Mouse (Mus musculus) neural tube, embryonic 12.5 days (tissue): ENCODE data around the gene Zfp1. TPM values are rescaled to one million over a fixed set of nuclear protein-coding genes. Genes with fewer than 3 reads are reported as not detected.

ENCODE experiments used
- ATAC-seq: fragments of 200-750 bp; cut with Nextera tagmentation; 2 replicates; pipeline ENCODE4 v1.8.0; 2017; ENCODE audit warnings: low read depth, mild to moderate bottlenecking, moderate TSS enrichment, moderate library complexity; ENCODE audit not compliant: low FRiP score
- H3K27ac ChIP-seq: fragments of 300-500 bp; sonication (generic); 2 replicates; pipeline ENCODE4 v1.5.1; 2016
- H3K27me3 ChIP-seq: fragments of 300-500 bp; sonication (generic); replicated peaks from 2 replicates; pipeline ENCODE4 v1.6.1; 2016; ENCODE audit warnings: mild to moderate bottlenecking
- H3K36me3 ChIP-seq: fragments of 300-500 bp; sonication (generic); 2 replicates; pipeline ENCODE4 v1.6.1; 2016; ENCODE audit warnings: mild to moderate bottlenecking
- H3K4me1 ChIP-seq: fragments of 300-500 bp; sonication (generic); 2 replicates; pipeline ENCODE4 v1.6.1; 2016
- H3K4me2 ChIP-seq: fragments of 300-500 bp; sonication (generic); replicated peaks from 2 replicates; pipeline ENCODE4 v1.6.1; 2016; ENCODE audit warnings: mild to moderate bottlenecking
- H3K4me3 ChIP-seq: fragments of 300-500 bp; sonication (generic); 2 replicates; pipeline ENCODE4 v1.5.1; 2016
- H3K9ac ChIP-seq: fragments of 300-500 bp; sonication (generic); 2 replicates; pipeline ENCODE4 v1.6.1; 2016; ENCODE audit warnings: mild to moderate bottlenecking
- H3K9me3 ChIP-seq: fragments of 300-500 bp; sonication (generic); 2 replicates; pipeline ENCODE4 v1.6.1; 2016; ENCODE audit warnings: mild to moderate bottlenecking
- WGBS: fragments of 180-500 bp; shearing (Covaris S2); methylation state at CpG from one replicate; pipeline ENCODE4 v1.1.7; 2016; 5-methylcytosine and 5-hydroxymethylcytosine counted together
- polyA plus RNA-seq: library from polyadenylated mRNA; unstranded; fragments of >200 nt; fragmentation: Nextera tagmentation; extraction: Ambion mirVana; gene quantifications from 2 replicates; pipeline ENCODE4 v1.2.1, GENCODE M21; 2016

Gene Zfp1
- polyA plus RNA-seq, 1 experiment from 2014 or later, result 25.4 TPM

- Histone ChIP-seq H3K9me3 (no peaks in the 10 kb centered on the region), H3K27ac (no peak overlapping the region), H3K27me3 (0 out of 2 replicates have a peak, but pooled peaks cover 2% of the 10 kb centered on the region), H3K9ac (no peak overlapping the region), H3K4me1 (no peaks in the 10 kb centered on the region), H3K4me2 (no peak overlapping the region), H3K4me3 (no peak overlapping the region), H3K36me3 (no peaks in the 10 kb centered on the region)
- no peak for ATAC-seq
- 38% methylated on average over 9 of the region's 9 CpGs for WGBS
Measured at GRCm38 (mm10) chr8:111682521-111682920, 39.3 kb downstream of the Zfp1 start.

- Histone ChIP-seq H3K27ac (no peak overlapping the region), H3K9ac (no peak overlapping the region), H3K4me1 (no peaks in the 10 kb centered on the region), H3K27me3 (0 out of 2 replicates have a peak, but pooled peaks cover 2% of the 10 kb centered on the region), H3K4me3 (no peak overlapping the region), H3K36me3 (no peaks in the 10 kb centered on the region), H3K4me2 (no peak overlapping the region), H3K9me3 (no peaks in the 10 kb centered on the region)
- ATAC-seq, result no peak
- 80% methylated on average over 13 of the region's 13 CpGs for WGBS
Measured at GRCm38 (mm10) chr8:111686881-111687280, 43.7 kb downstream of the Zfp1 start.

- 85% methylated on average over 2 of the region's 2 CpGs for WGBS
- no peaks in the 10 kb centered on the region for H3K4me1 ChIP-seq
- no peak within 1 kb of the TSS for H3K9ac ChIP-seq
- H3K9me3 ChIP-seq, result no peaks in the 10 kb centered on the region
- no peaks in the 10 kb centered on the region for H3K36me3 ChIP-seq
- 0 out of 2 replicates have a peak, but pooled peaks cover 2% of the 10 kb centered on the region for H3K27me3 ChIP-seq
- no peak within 1 kb of the TSS for H3K4me3 ChIP-seq
- no peak within 1 kb of the TSS for H3K27ac ChIP-seq
- ATAC-seq, result no peak
- H3K4me2 ChIP-seq, result no peak within 1 kb of the TSS
Measured at GRCm38 (mm10) chr8:111690960-111691445, 47.8 kb downstream of the Zfp1 start, which contains the start of gene Ctrb1. Ctrb1 (minus strand) TSS chr8:111691010.

- 61% methylated on average over 6 of the region's 6 CpGs for WGBS
Measured at GRCm38 (mm10) chr8:111693261-111693741, 50.1 kb downstream of the Zfp1 start.

GRCm38 (mm10) chr8:111695441-111695840 is 52.2 kb downstream of the Zfp1 start:
- Histone ChIP-seq H3K9ac (no peak overlapping the region), H3K27ac (no peak overlapping the region), H3K27me3 (no peaks in the 10 kb centered on the region), H3K36me3 (no peaks in the 10 kb centered on the region), H3K4me3 (no peak overlapping the region), H3K4me1 (no peaks in the 10 kb centered on the region), H3K9me3 (no peaks in the 10 kb centered on the region), H3K4me2 (no peak overlapping the region)
- ATAC-seq, result no peak
- WGBS, result 65% methylated on average over 7 of the region's 7 CpGs

More at GRCm38 (mm10) chr8:111693261-111693741, 50.1 kb downstream of the Zfp1 start:
- Histone ChIP-seq H3K36me3 (no peaks in the 10 kb centered on the region), H3K4me3 (no peak overlapping the region), H3K27me3 (no peaks in the 10 kb centered on the region), H3K27ac (no peak overlapping the region), H3K4me2 (no peak overlapping the region), H3K9ac (no peak overlapping the region), H3K4me1 (no peaks in the 10 kb centered on the region), H3K9me3 (no peaks in the 10 kb centered on the region)
- ATAC-seq, result no peak

GRCm38 (mm10) chr8:111697655-111698054 is 54.5 kb downstream of the Zfp1 start:
- H3K27ac ChIP-seq, result no peak overlapping the region
- no peak overlapping the region for H3K9ac ChIP-seq
- no peaks in the 10 kb centered on the region for H3K9me3 ChIP-seq
- no peak for ATAC-seq
- no peak overlapping the region for H3K4me2 ChIP-seq
- H3K4me1 ChIP-seq, result no peaks in the 10 kb centered on the region
- no peaks in the 10 kb centered on the region for H3K27me3 ChIP-seq
- 80% methylated on average over 10 of the region's 10 CpGs for WGBS
- H3K36me3 ChIP-seq, result no peaks in the 10 kb centered on the region
- no peak overlapping the region for H3K4me3 ChIP-seq

GRCm38 (mm10) chr8:111699035-111699434 is 55.8 kb downstream of the Zfp1 start:
- ATAC-seq, result no peak
- H3K9me3 ChIP-seq, result no peaks in the 10 kb centered on the region
- no peaks in the 10 kb centered on the region for H3K36me3 ChIP-seq
- H3K4me1 ChIP-seq, result no peaks in the 10 kb centered on the region
- no peak overlapping the region for H3K4me2 ChIP-seq
- H3K9ac ChIP-seq, result no peak overlapping the region
- H3K27me3 ChIP-seq, result no peaks in the 10 kb centered on the region
- 21% methylated on average over 1 of the region's 1 CpGs for WGBS
- H3K27ac ChIP-seq, result no peak overlapping the region
- H3K4me3 ChIP-seq, result no peak overlapping the region

- Histone ChIP-seq H3K36me3 (no peaks in the 10 kb centered on the region), H3K27ac (no peak overlapping the region), H3K9me3 (no peaks in the 10 kb centered on the region), H3K4me3 (no peak overlapping the region), H3K4me2 (no peak overlapping the region), H3K27me3 (no peaks in the 10 kb centered on the region), H3K9ac (no peak overlapping the region), H3K4me1 (no peaks in the 10 kb centered on the region)
- WGBS, result 77% methylated on average over 3 of the region's 3 CpGs
- no peak for ATAC-seq
Measured at GRCm38 (mm10) chr8:111700201-111700600, 57.0 kb downstream of the Zfp1 start.

GRCm38 (mm10) chr8:111700740-111701139 is 57.5 kb downstream of the Zfp1 start:
- Histone ChIP-seq H3K9me3 (no peaks in the 10 kb centered on the region), H3K4me2 (no peak overlapping the region), H3K4me3 (no peak overlapping the region), H3K27me3 (no peaks in the 10 kb centered on the region), H3K36me3 (no peaks in the 10 kb centered on the region), H3K9ac (no peak overlapping the region), H3K27ac (no peak overlapping the region), H3K4me1 (no peaks in the 10 kb centered on the region)
- ATAC-seq, result no peak
- 85% methylated on average over 5 of the region's 5 CpGs for WGBS

- H3K9ac ChIP-seq, result no peak overlapping the region
- no peak overlapping the region for H3K27ac ChIP-seq
- no peaks in the 10 kb centered on the region for H3K9me3 ChIP-seq
- no peaks in the 10 kb centered on the region for H3K4me1 ChIP-seq
- no peaks in the 10 kb centered on the region for H3K27me3 ChIP-seq
- no peak overlapping the region for H3K4me3 ChIP-seq
- no peak for ATAC-seq
- H3K36me3 ChIP-seq, result no peaks in the 10 kb centered on the region
- H3K4me2 ChIP-seq, result no peak overlapping the region
- WGBS, result 89% methylated on average over 9 of the region's 9 CpGs
Measured at GRCm38 (mm10) chr8:111701380-111701779, 58.2 kb downstream of the Zfp1 start.

- no peaks in the 10 kb centered on the region for H3K4me1 ChIP-seq
- no peak overlapping the region for H3K4me2 ChIP-seq
- H3K9me3 ChIP-seq, result no peaks in the 10 kb centered on the region
- 96% methylated on average over 12 of the region's 12 CpGs for WGBS
- H3K27ac ChIP-seq, result no peak overlapping the region
- H3K36me3 ChIP-seq, result peaks cover 14% of the 10 kb centered on the region
- H3K4me3 ChIP-seq, result no peak overlapping the region
- no peaks in the 10 kb centered on the region for H3K27me3 ChIP-seq
- ATAC-seq, result no peak
- no peak overlapping the region for H3K9ac ChIP-seq
Measured at GRCm38 (mm10) chr8:111704585-111704984, 61.4 kb downstream of the Zfp1 start.

GRCm38 (mm10) chr8:111705222-111705621 is 62.0 kb downstream of the Zfp1 start:
- ATAC-seq, result no peak
- Histone ChIP-seq H3K4me3 (no peak overlapping the region), H3K4me1 (no peaks in the 10 kb centered on the region), H3K27me3 (no peaks in the 10 kb centered on the region), H3K9ac (no peak overlapping the region), H3K9me3 (no peaks in the 10 kb centered on the region), H3K4me2 (no peak overlapping the region), H3K27ac (no peak overlapping the region), H3K36me3 (peaks cover 20% of the 10 kb centered on the region)
- 74% methylated on average over 3 of the region's 3 CpGs for WGBS

GRCm38 (mm10) chr8:111705699-111706098 is 62.5 kb downstream of the Zfp1 start:
- Histone ChIP-seq H3K9ac (no peak overlapping the region), H3K4me2 (no peak overlapping the region), H3K36me3 (peaks cover 25% of the 10 kb centered on the region), H3K4me3 (no peak overlapping the region), H3K27ac (no peak overlapping the region), H3K4me1 (no peaks in the 10 kb centered on the region), H3K27me3 (no peaks in the 10 kb centered on the region), H3K9me3 (no peaks in the 10 kb centered on the region)
- ATAC-seq, result no peak
- WGBS, result 70% methylated on average over 5 of the region's 5 CpGs
